Mouse (Mus musculus): ENCODE measurements around the gene Car9. TPM values are rescaled to one million over a fixed set of nuclear protein-coding genes. Genes with fewer than 3 reads are reported as not detected.

Gene Car9
- polyA plus RNA-seq (2015; fragmentation: Nextera tagmentation; extraction: Ambion mirVana) = 0.85 and 1.0 TPM in 2 replicates

GRCm38 (mm10) chr4:43506536-43507185 is at the start of gene Car9:
TSS of gene Car9 (plus strand) at chr4:43506966.
- 69% methylated on average over 9 of the region's 9 CpGs for WGBS (ENCODE audit: insufficient replicate concordance)
- ATAC-seq (ENCODE audit: low read depth) (no peak), DNase-seq (no peak)
- Histone ChIP-seq H3K4me3 (replicated peaks) (peak within 1 kb of the TSS; percentile 61), H3K4me2 (peak within 1 kb of the TSS; percentile 77), H3K9me3 (replicated peaks) (no peaks in the 10 kb centered on the region), H3K9ac (no peak within 1 kb of the TSS), H3K4me1 (replicated peaks) (peaks cover 33% of the 10 kb centered on the region), H3K27me3 (peaks cover 12% of the 10 kb centered on the region; the same call in 1 of the 2 replicates), H3K36me3 (no peaks in the 10 kb centered on the region), H3K27ac (no peak within 1 kb of the TSS)

DNA sequence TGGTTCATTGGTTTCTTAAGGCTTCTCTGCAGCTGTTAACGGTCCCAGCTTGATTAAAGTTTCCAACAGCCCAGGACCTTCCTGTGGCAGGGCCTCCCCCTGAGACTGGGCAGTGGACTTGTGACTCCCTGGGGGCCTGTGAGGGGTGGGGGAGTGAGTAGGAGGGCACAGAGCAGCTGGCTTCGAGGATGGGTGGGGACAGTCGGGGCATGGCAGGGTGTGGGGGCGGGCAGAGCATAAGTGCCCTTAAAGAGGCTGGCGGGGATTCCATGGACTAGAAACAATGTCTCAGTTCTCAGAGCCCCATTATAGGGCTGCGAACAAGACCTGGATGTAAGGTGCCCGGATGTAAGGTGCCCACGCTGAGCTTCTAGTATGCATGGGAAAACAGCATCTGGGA is 49.6 kb upstream of the Car9 start:
- 33% methylated on average over 8 of the region's 8 CpGs for WGBS (ENCODE audit: insufficient replicate concordance)
- Histone ChIP-seq H3K4me1 (replicated peaks) (no peaks in the 10 kb centered on the region), H3K4me3 (replicated peaks) (no peak overlapping the region), H3K9me3 (replicated peaks) (no peaks in the 10 kb centered on the region), H3K36me3 (no peaks in the 10 kb centered on the region), H3K4me2 (no peak overlapping the region), H3K27ac (no peak overlapping the region), H3K27me3 (peaks cover 34% of the 10 kb centered on the region), H3K9ac (no peak overlapping the region)
- no peak for ATAC-seq (ENCODE audit: low read depth)
- no peak for DNase-seq

- no peaks in the 10 kb centered on the region for H3K27me3 ChIP-seq
- no peaks in the 10 kb centered on the region for H3K36me3 ChIP-seq
- H3K4me2 ChIP-seq = no peak overlapping the region
- no peaks in the 10 kb centered on the region for H3K9me3 ChIP-seq (replicated peaks)
- H3K27ac ChIP-seq = no peak overlapping the region
- no peak overlapping the region for H3K9ac ChIP-seq
- no peaks in the 10 kb centered on the region for H3K4me1 ChIP-seq (replicated peaks)
- no peak overlapping the region for H3K4me3 ChIP-seq (replicated peaks)
- no peak for DNase-seq
- 59% methylated on average over 5 of the region's 5 CpGs for WGBS (ENCODE audit: insufficient replicate concordance)
- ATAC-seq (ENCODE audit: low read depth) = no peak
These were observed 43.7 kb upstream of the Car9 start for GRCm38 (mm10) chr4:43463102-43463501.

GRCm38 (mm10) chr4:43465935-43466334 is 40.8 kb upstream of the Car9 start:
- no peak overlapping the region for H3K9ac ChIP-seq
- H3K36me3 ChIP-seq = no peaks in the 10 kb centered on the region
- no peak overlapping the region for H3K4me3 ChIP-seq (replicated peaks)
- no peak overlapping the region for H3K27ac ChIP-seq
- no peaks in the 10 kb centered on the region for H3K27me3 ChIP-seq
- DNase-seq = no peak
- 59% methylated on average over 6 of the region's 6 CpGs for WGBS (ENCODE audit: insufficient replicate concordance)
- no peaks in the 10 kb centered on the region for H3K9me3 ChIP-seq (replicated peaks)
- ATAC-seq (ENCODE audit: low read depth) = no peak
- H3K4me1 ChIP-seq (replicated peaks) = no peaks in the 10 kb centered on the region
- H3K4me2 ChIP-seq = no peak overlapping the region

GRCm38 (mm10) chr4:43466872-43467271 is 39.9 kb upstream of the Car9 start:
- H3K4me3 ChIP-seq (replicated peaks) = no peak overlapping the region
- H3K9me3 ChIP-seq (replicated peaks) = no peaks in the 10 kb centered on the region
- H3K36me3 ChIP-seq = no peaks in the 10 kb centered on the region
- H3K27ac ChIP-seq = no peak overlapping the region
- no peaks in the 10 kb centered on the region for H3K27me3 ChIP-seq
- H3K9ac ChIP-seq = no peak overlapping the region
- 74% methylated on average over 7 of the region's 7 CpGs for WGBS (ENCODE audit: insufficient replicate concordance)
- H3K4me2 ChIP-seq = no peak overlapping the region
- H3K4me1 ChIP-seq (replicated peaks) = no peaks in the 10 kb centered on the region
- DNase-seq = no peak
- no peak for ATAC-seq (ENCODE audit: low read depth)

DNA sequence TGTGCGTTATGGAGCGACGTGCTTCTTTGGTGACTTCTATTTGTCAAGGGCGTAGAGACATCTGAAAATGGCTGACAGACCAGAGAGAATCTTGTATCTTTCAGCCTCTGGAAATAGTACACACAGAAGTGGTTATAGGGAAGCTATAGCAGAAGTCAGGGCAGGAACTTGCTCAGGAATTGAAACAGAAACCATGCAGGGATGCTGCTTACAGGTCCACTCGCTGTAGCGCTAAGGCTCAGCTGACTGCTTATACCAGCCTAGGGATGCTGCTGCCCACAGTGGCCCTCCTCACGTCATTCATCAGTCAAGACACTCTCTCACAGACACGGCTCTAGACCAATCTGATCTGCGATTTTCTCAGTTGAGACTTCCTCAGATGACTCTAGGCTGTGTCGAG is 36.5 kb upstream of the Car9 start:
- Histone ChIP-seq H3K9me3 (replicated peaks) (no peaks in the 10 kb centered on the region), H3K4me2 (no peak overlapping the region), H3K36me3 (no peaks in the 10 kb centered on the region), H3K4me1 (replicated peaks) (no peaks in the 10 kb centered on the region), H3K4me3 (replicated peaks) (no peak overlapping the region), H3K27me3 (no peaks in the 10 kb centered on the region), H3K27ac (no peak overlapping the region), H3K9ac (no peak overlapping the region)
- 78% methylated on average over 10 of the region's 10 CpGs for WGBS (ENCODE audit: insufficient replicate concordance)
- DNase-seq (no peak), ATAC-seq (ENCODE audit: low read depth) (no peak)

DNA sequence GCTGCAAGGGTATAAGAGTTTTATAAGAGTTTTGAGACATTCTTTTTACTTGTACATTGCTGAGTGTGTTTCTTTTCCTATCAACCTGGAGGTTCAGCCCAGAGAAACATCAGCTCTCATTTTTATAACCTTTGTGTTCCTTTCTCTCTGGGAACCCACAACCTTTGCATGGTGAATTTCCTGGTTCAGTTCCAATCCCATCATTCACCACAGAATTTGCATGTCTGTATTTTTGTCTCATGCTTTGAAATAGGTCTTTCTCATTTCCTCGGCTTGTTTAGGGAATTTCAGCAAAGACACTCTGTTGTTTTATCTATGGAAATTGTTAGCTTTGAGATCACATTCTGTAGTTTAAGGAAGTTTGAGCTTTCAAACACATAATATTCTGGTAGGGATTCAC is 33.1 kb upstream of the Car9 start:
- H3K27ac ChIP-seq = no peak overlapping the region
- no peaks in the 10 kb centered on the region for H3K9me3 ChIP-seq (replicated peaks)
- WGBS (ENCODE audit: insufficient replicate concordance) = 47% methylated on average over 1 of the region's 1 CpGs
- ATAC-seq (ENCODE audit: low read depth) (no peak), DNase-seq (no peak)
- no peak overlapping the region for H3K4me2 ChIP-seq
- H3K4me3 ChIP-seq (replicated peaks) = no peak overlapping the region
- H3K36me3 ChIP-seq = no peaks in the 10 kb centered on the region
- no peaks in the 10 kb centered on the region for H3K27me3 ChIP-seq
- peaks cover 3% of the 10 kb centered on the region for H3K4me1 ChIP-seq (replicated peaks)
- H3K9ac ChIP-seq = no peak overlapping the region

GRCm38 (mm10) chr4:43476604-43477003 is 30.2 kb upstream of the Car9 start:
- H3K9me3 ChIP-seq (replicated peaks) = no peaks in the 10 kb centered on the region
- no peak overlapping the region for H3K27ac ChIP-seq
- H3K4me1 ChIP-seq (replicated peaks) = peaks cover 11% of the 10 kb centered on the region
- ATAC-seq (ENCODE audit: low read depth) (no peak), DNase-seq (no peak)
- H3K36me3 ChIP-seq = no peaks in the 10 kb centered on the region
- H3K27me3 ChIP-seq = no peaks in the 10 kb centered on the region
- no peak overlapping the region for H3K4me2 ChIP-seq
- no peak overlapping the region for H3K9ac ChIP-seq
- 59% methylated on average over 6 of the region's 6 CpGs for WGBS (ENCODE audit: insufficient replicate concordance)
- no peak overlapping the region for H3K4me3 ChIP-seq (replicated peaks)

GRCm38 (mm10) chr4:43477857-43478533 is 28.8 kb upstream of the Car9 start:
- WGBS (ENCODE audit: insufficient replicate concordance) = 13% methylated on average over 11 of the region's 11 CpGs
- no peaks in the 10 kb centered on the region for H3K9me3 ChIP-seq (replicated peaks)
- peak overlapping the region; percentile 35; the same call in 1 of the 2 replicates for H3K27ac ChIP-seq
- ATAC-seq (ENCODE audit: low read depth) (peak; percentile 92), DNase-seq (peak; percentile 84)
- no peaks in the 10 kb centered on the region for H3K36me3 ChIP-seq
- peak overlapping the region; percentile 64 for H3K9ac ChIP-seq
- H3K27me3 ChIP-seq = 0 out of 2 replicates have a peak, but pooled peaks cover 7% of the 10 kb centered on the region
- H3K4me2 ChIP-seq = peak overlapping the region; percentile 67
- peaks cover 17% of the 10 kb centered on the region for H3K4me1 ChIP-seq (replicated peaks)
- peak overlapping the region; percentile 52 for H3K4me3 ChIP-seq (replicated peaks)

DNA sequence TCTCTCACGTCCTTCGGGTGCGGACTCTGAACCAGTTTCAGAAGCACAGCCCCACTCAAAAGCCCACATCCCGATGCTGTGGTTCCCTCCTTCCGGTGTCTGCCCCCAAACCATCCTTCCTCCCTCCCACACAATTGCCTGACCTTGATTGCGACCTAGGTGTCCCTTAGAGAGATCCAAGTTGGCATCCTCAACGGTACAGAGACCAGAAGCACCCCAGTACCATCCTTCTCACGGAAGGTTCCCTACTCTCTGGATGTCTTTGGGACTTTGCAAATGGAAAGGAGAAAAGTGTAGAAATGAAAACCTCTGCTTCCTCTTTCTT is 28.3 kb upstream of the Car9 start:
- ATAC-seq (ENCODE audit: low read depth) = peak; percentile 37
- 22% methylated on average over 8 of the region's 8 CpGs for WGBS (ENCODE audit: insufficient replicate concordance)
- DNase-seq = no peak
- H3K27me3 ChIP-seq = 0 out of 2 replicates have a peak, but pooled peaks cover 9% of the 10 kb centered on the region
- H3K4me2 ChIP-seq = peak overlapping the region; percentile 67
- H3K36me3 ChIP-seq = no peaks in the 10 kb centered on the region
- H3K4me1 ChIP-seq (replicated peaks) = peaks cover 17% of the 10 kb centered on the region
- no peaks in the 10 kb centered on the region for H3K9me3 ChIP-seq (replicated peaks)
- H3K9ac ChIP-seq = peak overlapping the region; percentile 64
- peak overlapping the region; percentile 35; the same call in 1 of the 2 replicates for H3K27ac ChIP-seq
- peak overlapping the region; percentile 52 for H3K4me3 ChIP-seq (replicated peaks)

GRCm38 (mm10) chr4:43478906-43479832 is 27.6 kb upstream of the Car9 start:
- WGBS (ENCODE audit: insufficient replicate concordance) = 37% methylated on average over 24 of the region's 24 CpGs
- H3K27ac ChIP-seq = no peak overlapping the region
- H3K9ac ChIP-seq = no peak overlapping the region
- H3K9me3 ChIP-seq (replicated peaks) = no peaks in the 10 kb centered on the region
- 0 out of 2 replicates have a peak, but pooled peaks cover 9% of the 10 kb centered on the region for H3K27me3 ChIP-seq
- H3K4me1 ChIP-seq (replicated peaks) = peaks cover 17% of the 10 kb centered on the region
- no peaks in the 10 kb centered on the region for H3K36me3 ChIP-seq
- DNase-seq (peak; percentile 51), ATAC-seq (ENCODE audit: low read depth) (no peak)
- peak overlapping the region; percentile 52; the same call in 1 of the 2 replicates for H3K4me3 ChIP-seq (replicated peaks)
- peak overlapping the region; percentile 67 for H3K4me2 ChIP-seq

Measured in liver, embryonic 13.5 days (tissue).